Mouse (Mus musculus): ENCODE results near the gene Col3a1. TPM values are rescaled to one million over a fixed set of nuclear protein-coding genes. Genes with fewer than 3 reads are reported as not detected.

Gene Col3a1
- total and polyA plus RNA-seq, 2 experiments from 2014 or later = 584 to 800 TPM

DNA sequence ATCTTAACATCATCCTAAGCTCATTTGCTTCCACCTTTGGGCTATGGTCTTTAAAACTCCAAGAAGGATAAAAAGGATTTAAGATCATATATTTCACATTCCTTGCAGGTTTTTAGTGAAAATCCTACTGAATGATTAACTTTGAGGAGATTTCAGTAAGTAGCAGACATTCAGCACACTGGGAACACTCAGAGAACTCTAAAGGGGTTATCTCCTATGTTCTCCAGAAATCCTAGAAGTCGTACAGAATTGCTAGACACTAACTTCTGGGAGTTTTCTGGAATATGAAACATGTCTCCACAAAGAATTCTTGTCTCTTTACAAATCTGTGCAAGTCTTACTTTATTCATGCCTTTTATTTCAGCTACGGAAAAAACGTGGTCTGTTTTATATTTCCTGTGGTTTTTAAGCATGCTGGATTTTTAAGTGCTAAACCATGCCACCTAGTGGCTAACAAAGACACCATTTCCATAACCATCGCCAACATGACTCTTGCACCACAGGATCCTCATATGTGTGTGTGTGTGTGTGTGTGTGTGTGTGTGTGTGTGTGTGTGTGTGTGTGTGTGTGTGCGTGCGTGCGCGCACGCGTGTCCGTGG is 2.5 kb downstream of the Col3a1 start:
- no peaks in the 10 kb centered on the region for H3K4me1 ChIP-seq (ENCODE audit: control insufficient read depth, insufficient read depth)
- peak overlapping the region; percentile 39 for H3K4me3 ChIP-seq (ENCODE audit: low read depth, low read length)
- DNase-seq (ENCODE audit: low spot score) (peak; percentile 75), ATAC-seq (ENCODE audit: insufficient read depth, low read depth) (peak; percentile 17; the same call in 1 of the 2 replicates)
- peak overlapping the region; percentile 46 for H3K27ac ChIP-seq (ENCODE audit: low read depth)
- H3K9ac ChIP-seq (replicated peaks; ENCODE audit: low read depth, low read length) = peak overlapping the region; percentile 33; the same call in 1 of the 2 replicates
- peak overlapping the region; percentile 57 for H3K4me2 ChIP-seq (ENCODE audit: low read depth, low read length)
- no peaks in the 10 kb centered on the region for H3K9me3 ChIP-seq (replicated peaks; ENCODE audit: control insufficient read depth, low read length)
- 3% methylated on average over 4 of the region's 11 CpGs for WGBS
- H3K27me3 ChIP-seq (ENCODE audit: control insufficient read depth, insufficient read depth, low read length) = no peaks in the 10 kb centered on the region
- no peaks in the 10 kb centered on the region for H3K36me3 ChIP-seq (replicated peaks; ENCODE audit: control insufficient read depth, insufficient read depth, low read length)
- TF ChIP-seq EP300 (IDR thresholded peaks at IDR 0.05; ENCODE audit: low read depth) (no peak), CTCF (IDR thresholded peaks at IDR 0.05; ENCODE audit: low read depth) (peak; percentile 71)

DNA sequence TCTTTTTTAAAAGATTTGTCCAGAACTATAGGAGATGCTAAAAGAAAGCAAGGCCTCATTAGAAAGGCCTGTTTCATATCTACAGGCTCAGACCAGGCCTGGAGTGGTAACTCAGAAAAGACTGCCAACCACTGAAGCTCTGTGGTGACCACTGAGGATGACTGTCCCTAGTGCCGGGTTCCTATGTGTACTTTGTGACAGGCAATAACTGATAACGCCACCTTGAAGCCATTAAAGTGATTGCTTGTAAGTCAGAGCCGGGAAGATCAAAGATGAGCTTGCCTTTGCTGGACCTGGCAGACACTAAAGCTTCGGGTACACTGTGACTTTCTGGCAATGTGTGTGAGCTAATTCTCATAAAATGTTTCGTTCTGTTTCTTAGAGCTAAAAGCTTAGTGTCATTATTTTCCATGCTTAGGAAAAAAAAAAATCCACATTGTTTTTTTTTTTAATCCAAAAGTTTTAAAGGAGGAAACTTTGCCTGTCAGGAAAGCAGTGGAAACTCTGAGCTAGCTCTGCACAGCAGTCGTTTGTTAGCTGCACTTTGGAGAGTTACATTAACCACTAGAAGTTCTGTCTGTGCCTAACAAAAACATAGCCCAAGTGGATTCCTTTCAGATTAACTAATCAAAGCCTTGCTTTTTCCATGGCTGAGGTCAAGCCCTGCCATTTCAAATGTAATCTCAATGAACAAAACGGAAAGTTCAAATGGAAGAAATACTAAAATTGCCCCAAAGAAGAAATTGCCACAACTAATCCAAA is 4.6 kb downstream of the Col3a1 start:
- Histone ChIP-seq H3K4me1 (ENCODE audit: control insufficient read depth, insufficient read depth) (no peaks in the 10 kb centered on the region), H3K9me3 (replicated peaks; ENCODE audit: control insufficient read depth, low read length) (no peaks in the 10 kb centered on the region), H3K27ac (ENCODE audit: low read depth) (peak overlapping the region; percentile 52; the same call in 1 of the 2 replicates), H3K27me3 (ENCODE audit: control insufficient read depth, insufficient read depth, low read length) (no peaks in the 10 kb centered on the region), H3K36me3 (replicated peaks; ENCODE audit: control insufficient read depth, insufficient read depth, low read length) (no peaks in the 10 kb centered on the region), H3K9ac (replicated peaks; ENCODE audit: low read depth, low read length) (no peak overlapping the region), H3K4me2 (ENCODE audit: low read depth, low read length) (peak overlapping the region; percentile 30; the same call in 1 of the 2 replicates), H3K4me3 (ENCODE audit: low read depth, low read length) (0 out of 2 replicates have a peak overlapping the region, but pooled peaks have one; percentile 0)
- ATAC-seq (ENCODE audit: insufficient read depth, low read depth) (no peak), DNase-seq (ENCODE audit: low spot score) (no peak)
- TF ChIP-seq EP300 (IDR thresholded peaks at IDR 0.05; ENCODE audit: low read depth) (no peak), CTCF (IDR thresholded peaks at IDR 0.05; ENCODE audit: low read depth) (no peak)
- WGBS = 16% methylated on average over 7 of the region's 7 CpGs

DNA sequence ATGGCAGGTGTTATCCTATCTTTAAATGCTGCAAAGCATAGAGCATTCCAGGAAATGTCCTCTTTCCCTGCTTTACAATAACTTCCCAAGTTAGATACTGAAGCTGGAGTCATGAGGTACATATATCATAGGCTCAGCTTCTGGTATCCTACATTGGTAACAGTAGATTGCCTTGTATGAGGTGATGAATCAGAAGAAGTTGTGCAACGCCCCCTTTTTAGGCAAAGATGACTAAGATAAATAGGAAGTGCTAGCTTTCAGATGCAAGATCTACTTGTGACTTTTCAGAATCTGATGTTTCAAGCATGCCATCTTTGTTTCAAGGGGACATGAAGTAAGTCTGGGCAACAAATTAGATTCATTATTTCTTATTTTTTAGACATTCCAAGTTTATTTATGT is 6.9 kb downstream of the Col3a1 start:
- Histone ChIP-seq H3K27ac (ENCODE audit: low read depth) (no peak overlapping the region), H3K4me3 (ENCODE audit: low read depth, low read length) (no peak overlapping the region), H3K27me3 (ENCODE audit: control insufficient read depth, insufficient read depth, low read length) (no peaks in the 10 kb centered on the region), H3K9me3 (replicated peaks; ENCODE audit: control insufficient read depth, low read length) (no peaks in the 10 kb centered on the region), H3K4me2 (ENCODE audit: low read depth, low read length) (no peak overlapping the region), H3K9ac (replicated peaks; ENCODE audit: low read depth, low read length) (no peak overlapping the region), H3K36me3 (replicated peaks; ENCODE audit: control insufficient read depth, insufficient read depth, low read length) (no peaks in the 10 kb centered on the region), H3K4me1 (ENCODE audit: control insufficient read depth, insufficient read depth) (no peaks in the 10 kb centered on the region)
- 60% methylated on average over 1 of the region's 1 CpGs for WGBS
- no peak for TF ChIP-seq EP300 (IDR thresholded peaks at IDR 0.05; ENCODE audit: low read depth)
- TF ChIP-seq CTCF (IDR thresholded peaks at IDR 0.05; ENCODE audit: low read depth) = no peak
- no peak for ATAC-seq (ENCODE audit: insufficient read depth, low read depth)
- no peak for DNase-seq (ENCODE audit: low spot score)

DNA sequence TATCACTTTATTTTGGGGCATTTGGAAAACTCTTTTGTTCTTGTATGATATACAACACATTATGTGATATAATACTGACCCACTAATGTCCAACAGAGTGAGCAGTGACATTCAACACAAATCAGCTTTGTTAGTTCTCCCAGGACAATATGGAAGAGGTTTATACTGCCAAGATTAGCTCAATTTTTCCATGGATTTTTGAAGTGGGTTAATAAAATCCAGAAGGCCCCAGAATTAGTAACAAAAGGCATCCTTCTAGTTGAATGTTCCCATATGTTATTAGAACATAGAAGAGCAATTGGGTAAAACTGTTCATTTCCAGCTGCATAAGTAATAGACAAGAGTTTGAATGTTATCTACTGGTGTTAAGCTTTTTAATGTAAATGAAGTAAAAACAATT is 9.5 kb downstream of the Col3a1 start:
- no peaks in the 10 kb centered on the region for H3K9me3 ChIP-seq (replicated peaks; ENCODE audit: control insufficient read depth, low read length)
- TF ChIP-seq CTCF (IDR thresholded peaks at IDR 0.05; ENCODE audit: low read depth) = no peak
- no peak for TF ChIP-seq EP300 (IDR thresholded peaks at IDR 0.05; ENCODE audit: low read depth)
- no peak overlapping the region for H3K27ac ChIP-seq (ENCODE audit: low read depth)
- H3K27me3 ChIP-seq (ENCODE audit: control insufficient read depth, insufficient read depth, low read length) = no peaks in the 10 kb centered on the region
- DNase-seq (ENCODE audit: low spot score) (no peak), ATAC-seq (ENCODE audit: insufficient read depth, low read depth) (no peak)
- H3K9ac ChIP-seq (replicated peaks; ENCODE audit: low read depth, low read length) = no peak overlapping the region
- H3K4me2 ChIP-seq (ENCODE audit: low read depth, low read length) = no peak overlapping the region
- H3K36me3 ChIP-seq (replicated peaks; ENCODE audit: control insufficient read depth, insufficient read depth, low read length) = no peaks in the 10 kb centered on the region
- H3K4me3 ChIP-seq (ENCODE audit: low read depth, low read length) = no peak overlapping the region
- H3K4me1 ChIP-seq (ENCODE audit: control insufficient read depth, insufficient read depth) = no peaks in the 10 kb centered on the region

DNA sequence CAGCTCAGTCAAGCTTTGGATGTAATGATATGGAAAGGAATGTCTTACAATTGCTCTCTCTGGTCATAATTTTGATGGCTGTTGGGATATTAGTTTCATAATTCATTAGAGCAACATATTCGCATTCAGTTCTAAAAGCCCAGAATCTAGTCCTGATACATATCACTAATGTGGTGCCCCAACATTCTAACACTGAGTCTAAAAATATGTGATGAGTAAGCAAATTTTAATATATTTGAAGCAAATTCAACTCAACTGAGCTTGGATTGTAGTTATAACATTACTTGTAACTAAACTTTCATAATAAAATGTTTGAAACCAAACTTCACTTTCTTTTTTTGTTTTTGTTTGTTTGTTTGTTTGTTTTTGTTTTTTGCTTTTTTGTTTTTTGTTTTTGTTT is 17.8 kb downstream of the Col3a1 start:
- 79% methylated on average over 1 of the region's 1 CpGs for WGBS
- no peak for TF ChIP-seq EP300 (IDR thresholded peaks at IDR 0.05; ENCODE audit: low read depth)
- TF ChIP-seq CTCF (IDR thresholded peaks at IDR 0.05; ENCODE audit: low read depth) = no peak
- DNase-seq (ENCODE audit: low spot score) (no peak), ATAC-seq (ENCODE audit: insufficient read depth, low read depth) (no peak)
- no peak overlapping the region for H3K4me2 ChIP-seq (ENCODE audit: low read depth, low read length)
- no peaks in the 10 kb centered on the region for H3K9me3 ChIP-seq (replicated peaks; ENCODE audit: control insufficient read depth, low read length)
- H3K27ac ChIP-seq (ENCODE audit: low read depth) = no peak overlapping the region
- H3K36me3 ChIP-seq (replicated peaks; ENCODE audit: control insufficient read depth, insufficient read depth, low read length) = peaks cover 3% of the 10 kb centered on the region; the same call in 1 of the 2 replicates
- no peak overlapping the region for H3K4me3 ChIP-seq (ENCODE audit: low read depth, low read length)
- no peak overlapping the region for H3K9ac ChIP-seq (replicated peaks; ENCODE audit: low read depth, low read length)
- H3K27me3 ChIP-seq (ENCODE audit: control insufficient read depth, insufficient read depth, low read length) = no peaks in the 10 kb centered on the region
- no peaks in the 10 kb centered on the region for H3K4me1 ChIP-seq (ENCODE audit: control insufficient read depth, insufficient read depth)

All from heart, postnatal 0 days (tissue).